Mouse (Mus musculus): ENCODE data around the gene Nmnat1. TPM values are rescaled to one million over a fixed set of nuclear protein-coding genes. Genes with fewer than 3 reads are reported as not detected.
A peak's percentile ranks its signal among the peaks of the same experiment; 100 is the strongest.

The Nmnat1 gene
- polyA plus RNA-seq, 1 experiment, result 4.7 TPM

GRCm38 (mm10) chr4:149517868-149518340 lies 32.9 kb upstream of the Nmnat1 start, which contains the start of gene Ctnnbip1:
Gene Ctnnbip1, plus strand, starts transcription at chr4:149518236.
- TF ChIP-seq CTCF (IDR thresholded peaks at IDR 0.05; ENCODE audit: low read depth, low read length) (no peak), POLR2A (IDR thresholded peaks at IDR 0.05; ENCODE audit: borderline replicate concordance, low read depth, low read length) (no peak)
- Histone ChIP-seq H3K4me1 (ENCODE audit: control insufficient read depth, insufficient read depth, low read length) (peaks cover 21% of the 10 kb centered on the region), H3K4me3 (ENCODE audit: insufficient read depth, low read length) (peak within 1 kb of the TSS; percentile 64), H3K27ac (ENCODE audit: insufficient read depth, low read depth, low read length) (no peak within 1 kb of the TSS)

- H3K27ac ChIP-seq (ENCODE audit: insufficient read depth, low read depth, low read length), result no peak overlapping the region
- peaks cover 29% of the 10 kb centered on the region for H3K4me1 ChIP-seq (ENCODE audit: control insufficient read depth, insufficient read depth, low read length)
- no peak for TF ChIP-seq POLR2A (IDR thresholded peaks at IDR 0.05; ENCODE audit: borderline replicate concordance, low read depth, low read length)
- TF ChIP-seq CTCF (IDR thresholded peaks at IDR 0.05; ENCODE audit: low read depth, low read length), result no peak
- H3K4me3 ChIP-seq (ENCODE audit: insufficient read depth, low read length), result no peak overlapping the region
Measured at GRCm38 (mm10) chr4:149515706-149516105, 30.7 kb upstream of the Nmnat1 start.

GRCm38 (mm10) chr4:149512072-149512471 lies 27.1 kb upstream of the Nmnat1 start:
- Histone ChIP-seq H3K4me3 (ENCODE audit: insufficient read depth, low read length) (no peak overlapping the region), H3K27ac (ENCODE audit: insufficient read depth, low read depth, low read length) (no peak overlapping the region), H3K4me1 (ENCODE audit: control insufficient read depth, insufficient read depth, low read length) (peaks cover 9% of the 10 kb centered on the region; the same call in 1 of the 2 replicates)
- TF ChIP-seq CTCF (IDR thresholded peaks at IDR 0.05; ENCODE audit: low read depth, low read length), result no peak
- TF ChIP-seq POLR2A (IDR thresholded peaks at IDR 0.05; ENCODE audit: borderline replicate concordance, low read depth, low read length), result no peak

- H3K27ac ChIP-seq (ENCODE audit: insufficient read depth, low read depth, low read length), result no peak overlapping the region
- TF ChIP-seq POLR2A (IDR thresholded peaks at IDR 0.05; ENCODE audit: borderline replicate concordance, low read depth, low read length) (no peak), CTCF (IDR thresholded peaks at IDR 0.05; ENCODE audit: low read depth, low read length) (no peak)
- peaks cover 9% of the 10 kb centered on the region; the same call in 1 of the 2 replicates for H3K4me1 ChIP-seq (ENCODE audit: control insufficient read depth, insufficient read depth, low read length)
- H3K4me3 ChIP-seq (ENCODE audit: insufficient read depth, low read length), result no peak overlapping the region
Measured at GRCm38 (mm10) chr4:149511221-149511646, 26.2 kb upstream of the Nmnat1 start.

GRCm38 (mm10) chr4:149506904-149507303 lies 21.9 kb upstream of the Nmnat1 start:
- Histone ChIP-seq H3K27ac (ENCODE audit: insufficient read depth, low read depth, low read length) (no peak overlapping the region), H3K4me1 (ENCODE audit: control insufficient read depth, insufficient read depth, low read length) (peaks cover 21% of the 10 kb centered on the region), H3K4me3 (ENCODE audit: insufficient read depth, low read length) (no peak overlapping the region)
- TF ChIP-seq CTCF (IDR thresholded peaks at IDR 0.05; ENCODE audit: low read depth, low read length), result no peak
- TF ChIP-seq POLR2A (IDR thresholded peaks at IDR 0.05; ENCODE audit: borderline replicate concordance, low read depth, low read length), result no peak

GRCm38 (mm10) chr4:149505261-149505967 lies 20.4 kb upstream of the Nmnat1 start:
- Histone ChIP-seq H3K27ac (ENCODE audit: insufficient read depth, low read depth, low read length) (no peak overlapping the region), H3K4me1 (ENCODE audit: control insufficient read depth, insufficient read depth, low read length) (peaks cover 12% of the 10 kb centered on the region), H3K4me3 (ENCODE audit: insufficient read depth, low read length) (no peak overlapping the region)
- no peak for TF ChIP-seq POLR2A (IDR thresholded peaks at IDR 0.05; ENCODE audit: borderline replicate concordance, low read depth, low read length)
- TF ChIP-seq CTCF (IDR thresholded peaks at IDR 0.05; ENCODE audit: low read depth, low read length), result no peak

GRCm38 (mm10) chr4:149504858-149505257 lies 19.9 kb upstream of the Nmnat1 start:
- Histone ChIP-seq H3K4me3 (ENCODE audit: insufficient read depth, low read length) (no peak overlapping the region), H3K4me1 (ENCODE audit: control insufficient read depth, insufficient read depth, low read length) (peaks cover 12% of the 10 kb centered on the region), H3K27ac (ENCODE audit: insufficient read depth, low read depth, low read length) (peak overlapping the region; percentile 66)
- TF ChIP-seq CTCF (IDR thresholded peaks at IDR 0.05; ENCODE audit: low read depth, low read length) (no peak), POLR2A (IDR thresholded peaks at IDR 0.05; ENCODE audit: borderline replicate concordance, low read depth, low read length) (no peak)

- TF ChIP-seq CTCF (IDR thresholded peaks at IDR 0.05; ENCODE audit: low read depth, low read length) (no peak), POLR2A (IDR thresholded peaks at IDR 0.05; ENCODE audit: borderline replicate concordance, low read depth, low read length) (no peak)
- peak overlapping the region; percentile 66 for H3K27ac ChIP-seq (ENCODE audit: insufficient read depth, low read depth, low read length)
- H3K4me1 ChIP-seq (ENCODE audit: control insufficient read depth, insufficient read depth, low read length), result peaks cover 12% of the 10 kb centered on the region
- H3K4me3 ChIP-seq (ENCODE audit: insufficient read depth, low read length), result no peak overlapping the region
Measured at GRCm38 (mm10) chr4:149504363-149504762, 19.4 kb upstream of the Nmnat1 start.

GRCm38 (mm10) chr4:149499790-149500189 lies 14.8 kb upstream of the Nmnat1 start:
- Histone ChIP-seq H3K4me1 (ENCODE audit: control insufficient read depth, insufficient read depth, low read length) (peaks cover 4% of the 10 kb centered on the region), H3K27ac (ENCODE audit: insufficient read depth, low read depth, low read length) (no peak overlapping the region), H3K4me3 (ENCODE audit: insufficient read depth, low read length) (no peak overlapping the region)
- TF ChIP-seq CTCF (IDR thresholded peaks at IDR 0.05; ENCODE audit: low read depth, low read length), result no peak
- no peak for TF ChIP-seq POLR2A (IDR thresholded peaks at IDR 0.05; ENCODE audit: borderline replicate concordance, low read depth, low read length)

- H3K4me1 ChIP-seq (ENCODE audit: control insufficient read depth, insufficient read depth, low read length), result no peaks in the 10 kb centered on the region
- no peak for TF ChIP-seq POLR2A (IDR thresholded peaks at IDR 0.05; ENCODE audit: borderline replicate concordance, low read depth, low read length)
- TF ChIP-seq CTCF (IDR thresholded peaks at IDR 0.05; ENCODE audit: low read depth, low read length), result no peak
- H3K27ac ChIP-seq (ENCODE audit: insufficient read depth, low read depth, low read length), result no peak overlapping the region
- no peak overlapping the region for H3K4me3 ChIP-seq (ENCODE audit: insufficient read depth, low read length)
Measured at GRCm38 (mm10) chr4:149498901-149499300, 13.9 kb upstream of the Nmnat1 start.
